Mouse (Mus musculus): Measurements from ENCODE around the gene Sgsh. TPM values are rescaled to one million over a fixed set of nuclear protein-coding genes. Genes with fewer than 3 reads are reported as not detected.
A peak's percentile ranks its signal among the peaks of the same experiment; 100 is the strongest.

The Sgsh gene
- total RNA-seq, 4 experiments from 2014 or later: 4.5 to 5.5 (median 5.3) TPM

DNA sequence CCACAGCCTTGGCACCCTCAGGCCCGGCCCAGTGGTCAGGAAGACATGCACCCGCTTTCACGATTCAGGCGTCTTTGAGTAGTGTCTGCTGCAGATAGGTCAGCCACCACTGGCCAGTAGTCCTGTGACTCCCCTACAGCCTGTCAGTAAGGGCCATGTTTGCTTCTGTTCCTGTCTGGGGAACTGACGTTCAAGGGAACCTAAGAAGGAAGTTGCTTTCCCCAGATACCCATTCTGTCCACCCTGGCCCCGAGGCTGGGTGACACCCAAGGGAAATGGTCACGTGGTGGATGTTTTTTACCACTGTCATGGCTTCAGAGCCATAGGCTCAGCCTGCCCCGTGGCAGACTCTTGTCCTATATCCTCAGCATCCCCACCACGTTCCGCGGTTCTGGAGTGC, 22.0 kb upstream of the Sgsh start:
- DNase-seq (ENCODE audit: low spot score in 2 of 2): no peak

DNA sequence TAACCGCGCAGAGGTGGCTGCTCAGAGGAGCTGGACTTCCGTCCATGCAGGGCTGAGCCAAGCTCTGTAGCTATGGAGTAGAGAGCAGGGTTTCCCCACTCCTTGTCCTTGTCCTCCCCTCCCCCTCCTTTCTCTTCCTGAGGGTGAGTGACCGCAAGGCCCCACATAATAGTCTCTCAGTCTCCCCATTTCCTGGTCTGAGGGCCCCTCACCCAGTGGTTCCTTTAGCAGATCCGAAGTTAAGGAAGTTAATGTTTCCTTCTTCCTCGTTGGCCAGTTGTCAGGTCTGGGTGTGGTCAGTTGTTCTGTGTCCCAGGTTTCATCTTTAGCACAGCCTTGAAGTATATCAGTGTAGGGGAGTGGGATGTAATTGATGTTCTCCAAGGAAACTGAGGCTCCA, 20.1 kb upstream of the Sgsh start:
- DNase-seq (ENCODE audit: low spot score in 2 of 2): no peak

DNA sequence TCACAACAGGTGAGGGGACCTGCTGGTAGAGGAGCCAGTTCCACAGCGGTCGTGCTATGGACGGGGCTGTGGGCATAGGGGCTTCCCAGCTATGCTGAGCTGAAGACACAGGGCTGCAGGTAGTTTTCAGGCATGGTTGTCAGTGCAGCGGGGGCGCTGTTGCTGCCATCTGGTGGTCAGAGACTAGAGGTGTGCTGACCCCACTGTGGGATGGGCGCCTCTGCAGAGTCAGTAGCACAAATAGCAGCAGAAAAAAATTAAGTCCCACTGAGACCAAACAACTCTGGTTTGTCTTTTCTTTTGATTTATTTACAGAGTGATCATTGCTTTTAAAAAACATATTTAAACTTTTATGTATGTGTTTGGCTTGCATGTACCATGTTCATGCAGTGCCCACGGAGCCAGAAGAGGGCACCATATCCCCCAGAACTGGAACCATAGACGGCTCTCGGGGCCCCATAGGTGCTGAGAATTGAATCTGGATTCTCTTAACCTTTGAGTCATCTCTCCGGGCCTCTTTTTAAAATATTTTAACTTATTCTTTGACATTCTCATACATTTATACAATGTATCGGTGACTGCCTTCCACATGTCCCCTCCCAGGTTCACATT, 8.3 kb upstream of the Sgsh start:
- peak in 1 of 2 experiments; percentile 32 for DNase-seq (ENCODE audit: low spot score in 2 of 2)

DNA sequence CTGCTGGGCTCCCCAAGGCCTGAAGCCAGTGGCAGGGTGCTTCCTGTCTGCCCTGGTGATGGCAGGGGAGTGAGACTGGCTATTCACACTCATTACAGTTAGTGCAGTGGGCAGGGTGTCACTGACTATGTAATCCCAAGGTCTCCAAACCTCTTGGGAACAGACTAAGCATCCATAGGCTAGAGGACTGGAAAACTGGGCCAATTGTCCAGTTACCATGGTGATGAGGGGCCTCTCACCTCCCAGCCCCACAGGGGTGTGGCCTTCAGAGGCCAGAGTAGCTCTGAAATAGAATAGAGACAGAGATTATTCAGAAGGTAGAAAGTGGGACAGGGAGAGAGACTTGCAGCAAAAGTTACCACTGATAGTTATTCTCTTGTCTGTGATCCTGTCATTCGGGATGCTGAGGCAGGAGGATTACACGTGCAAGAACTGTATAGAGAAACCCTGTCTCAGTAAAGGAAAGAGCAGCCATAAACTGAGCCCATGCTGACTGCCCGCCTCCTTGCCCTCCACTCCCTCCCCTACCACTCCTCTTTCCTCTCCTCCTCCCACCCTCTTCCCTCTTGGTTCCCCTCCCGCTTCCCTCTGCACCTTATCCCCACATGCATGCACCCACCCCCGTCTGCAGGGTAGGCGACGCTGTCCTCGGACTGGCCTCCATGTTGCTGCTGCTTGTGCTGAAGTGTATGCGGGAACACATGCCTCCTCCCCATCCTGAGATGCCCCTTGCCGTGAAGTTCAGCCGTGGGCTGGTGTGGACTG, 7.6 kb upstream of the Sgsh start:
- no peak for DNase-seq (ENCODE audit: low spot score in 2 of 2)

DNA sequence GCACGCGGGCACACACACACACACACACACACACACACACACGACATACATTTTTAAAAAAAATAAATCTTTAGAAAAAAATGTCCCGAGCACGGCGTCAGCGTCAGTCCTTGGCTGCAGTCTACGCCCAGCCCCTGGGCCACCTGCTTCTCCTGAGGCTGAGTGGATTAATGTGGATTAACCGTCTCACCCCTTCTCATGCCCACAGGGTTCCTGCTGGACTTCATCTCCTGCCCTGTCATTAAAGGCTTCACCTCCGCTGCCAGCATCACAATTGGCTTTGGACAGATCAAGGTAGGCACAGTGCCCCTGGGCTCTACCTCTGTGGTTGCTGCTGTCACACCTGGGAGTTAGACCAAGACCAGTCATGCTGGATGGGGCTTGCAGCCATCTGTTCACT, 3.8 kb upstream of the Sgsh start:
- DNase-seq (ENCODE audit: low spot score in 2 of 2): no peak

DNA sequence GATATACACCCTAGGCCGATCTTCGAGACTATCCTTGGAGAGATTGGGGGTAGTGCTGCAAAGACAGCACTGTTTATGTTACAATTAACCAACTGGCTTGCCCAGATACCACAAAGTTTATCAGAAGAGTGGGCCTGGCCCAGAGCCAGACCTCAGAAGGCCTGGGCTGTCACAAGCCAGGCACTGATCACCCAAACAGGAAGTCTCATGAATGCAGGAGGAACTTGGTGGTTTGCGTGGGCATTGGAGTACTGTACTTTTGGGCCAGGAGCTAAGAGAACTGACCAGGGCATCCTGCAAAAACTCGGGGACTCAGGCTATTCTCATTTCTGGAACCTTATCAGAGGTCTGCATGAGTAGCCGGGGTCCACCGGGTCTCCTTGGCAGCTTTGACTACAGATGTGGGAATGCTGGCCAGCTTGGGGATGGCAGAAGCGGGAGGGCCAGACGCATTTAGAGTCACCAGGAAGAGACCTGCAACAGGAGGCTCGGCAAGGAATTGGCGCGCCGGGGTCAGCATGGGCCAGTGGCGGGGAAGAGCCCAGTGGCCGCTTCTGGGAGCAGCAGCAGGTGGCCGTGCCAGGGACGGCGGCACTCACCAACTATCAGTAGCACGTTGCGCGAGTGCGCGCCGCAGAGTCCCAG, 416 bp downstream of the Sgsh start:
- no peak for DNase-seq (ENCODE audit: low spot score in 2 of 2)

DNA sequence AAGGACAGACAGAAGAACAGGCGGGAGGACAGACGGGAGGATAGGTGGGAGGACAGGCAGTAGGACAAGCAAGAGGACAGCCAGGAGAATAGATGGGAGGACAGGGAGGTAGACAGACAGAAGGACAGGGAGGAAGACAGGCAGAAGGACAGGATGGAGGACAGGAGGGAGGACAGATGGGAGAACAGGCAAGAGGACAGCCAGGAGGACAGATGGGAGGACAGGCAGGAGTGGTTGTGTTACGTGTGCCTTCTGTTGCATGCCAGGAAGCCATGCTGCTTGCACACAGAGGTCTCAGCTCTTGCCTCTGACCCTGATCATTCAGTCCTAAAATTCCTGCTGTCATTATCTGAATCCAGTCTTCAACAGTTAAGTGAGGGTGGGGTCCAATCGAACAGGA, 1.4 kb downstream of the Sgsh start:
- no peak for DNase-seq (ENCODE audit: low spot score in 2 of 2)

DNA sequence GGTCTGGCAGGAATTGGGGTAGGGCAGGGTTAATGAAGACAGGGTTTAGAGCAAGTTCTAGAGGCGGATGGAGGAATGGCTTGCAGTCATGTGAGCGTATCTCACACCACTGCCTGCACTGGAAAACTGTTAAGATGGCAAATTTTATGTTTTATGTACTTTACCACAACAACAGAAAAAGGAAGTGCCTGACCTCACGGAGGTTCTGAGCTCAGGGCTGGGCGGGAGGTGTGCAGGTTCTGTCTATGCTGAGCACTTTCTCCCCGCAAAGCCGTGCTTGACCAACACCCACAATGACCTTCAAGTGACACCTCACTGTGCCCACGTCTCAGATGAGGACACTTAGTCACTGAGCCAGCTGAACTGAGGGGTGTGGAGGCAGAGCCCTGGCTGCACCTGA, 3.2 kb downstream of the Sgsh start:
- no peak for DNase-seq (ENCODE audit: low spot score in 2 of 2)

DNA sequence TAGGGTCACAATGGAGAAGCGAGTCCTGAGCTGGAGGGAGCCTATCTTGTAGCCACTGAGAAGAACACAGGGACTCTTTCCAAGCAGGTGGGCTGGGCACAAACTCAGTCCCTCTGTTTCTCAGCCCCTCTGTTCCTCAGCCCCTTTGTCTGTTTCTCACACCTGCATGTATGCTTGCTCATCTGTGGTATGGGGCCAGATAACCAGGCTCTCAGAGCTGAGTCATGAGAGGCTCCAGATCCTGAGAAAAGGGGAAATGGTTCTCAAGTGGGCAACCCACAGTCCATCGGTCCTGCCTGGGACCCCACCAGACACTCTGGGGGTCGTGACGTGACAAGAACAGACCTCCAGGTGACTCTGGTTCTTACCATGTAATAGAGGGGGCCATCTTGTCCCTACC, 8.2 kb downstream of the Sgsh start:
- DNase-seq (ENCODE audit: low spot score in 2 of 2): no peak

DNA sequence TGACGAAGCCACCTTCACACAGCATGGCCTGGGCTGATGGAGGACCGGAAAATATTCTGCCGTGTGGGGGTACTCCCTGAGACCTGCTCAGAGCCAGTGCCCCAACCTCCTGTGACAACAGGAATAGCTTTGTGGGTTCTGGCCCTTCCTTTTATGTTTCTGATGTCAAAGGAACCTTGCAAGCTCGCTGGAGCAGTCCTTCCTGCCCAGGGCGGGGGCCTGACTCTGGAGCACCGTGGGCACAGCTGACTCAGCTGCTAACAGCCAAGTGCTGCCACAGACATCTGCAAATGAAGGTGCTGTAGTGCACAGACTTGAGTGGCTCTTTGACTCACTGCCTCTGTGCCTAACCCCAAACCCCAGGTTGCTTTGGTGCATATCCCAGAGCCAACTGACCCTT, 10.5 kb downstream of the Sgsh start:
- DNase-seq (ENCODE audit: low spot score in 2 of 2): no peak

DNA sequence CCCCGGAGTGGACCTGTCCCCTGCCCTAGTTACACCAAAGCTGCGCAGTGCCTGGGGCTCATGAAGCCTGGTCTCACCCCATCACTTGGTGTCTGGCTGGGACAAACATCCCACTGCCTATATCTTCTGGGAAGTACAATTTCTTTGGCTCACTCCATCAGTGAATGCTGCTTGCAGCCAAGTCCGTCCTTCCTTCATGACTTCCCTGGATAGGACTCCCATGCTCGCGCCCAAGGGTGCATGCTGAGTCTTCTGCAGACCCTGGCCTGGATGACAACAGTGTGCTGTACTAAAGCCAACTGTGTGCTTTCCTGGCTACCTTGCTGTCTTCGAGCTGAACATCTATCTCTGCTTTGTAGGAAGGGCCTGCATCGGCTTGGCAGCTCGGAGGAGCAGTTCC, 11.2 kb downstream of the Sgsh start:
- no peak for DNase-seq (ENCODE audit: low spot score in 2 of 2)

DNA sequence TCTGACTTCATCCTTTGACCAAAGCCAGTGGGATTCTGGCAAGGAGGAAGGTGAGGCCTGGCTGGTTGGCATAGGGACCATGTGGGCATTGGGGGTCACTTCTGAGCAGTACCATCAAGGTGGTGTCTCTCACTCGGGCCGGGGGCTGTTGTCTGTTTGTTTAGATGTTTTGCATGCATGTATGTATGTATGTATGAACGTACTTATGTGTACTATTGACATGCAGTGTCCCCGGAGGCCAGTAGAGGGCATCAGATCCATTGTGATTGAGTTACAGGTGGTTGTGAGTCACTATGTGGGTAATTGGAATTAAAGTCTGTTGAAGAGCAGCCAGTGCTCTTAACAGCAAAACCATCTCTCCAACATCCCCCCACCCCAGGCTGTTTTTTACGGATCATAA, 15.7 kb downstream of the Sgsh start:
- DNase-seq (ENCODE audit: low spot score in 2 of 2): peak; percentile 52 to 55

DNA sequence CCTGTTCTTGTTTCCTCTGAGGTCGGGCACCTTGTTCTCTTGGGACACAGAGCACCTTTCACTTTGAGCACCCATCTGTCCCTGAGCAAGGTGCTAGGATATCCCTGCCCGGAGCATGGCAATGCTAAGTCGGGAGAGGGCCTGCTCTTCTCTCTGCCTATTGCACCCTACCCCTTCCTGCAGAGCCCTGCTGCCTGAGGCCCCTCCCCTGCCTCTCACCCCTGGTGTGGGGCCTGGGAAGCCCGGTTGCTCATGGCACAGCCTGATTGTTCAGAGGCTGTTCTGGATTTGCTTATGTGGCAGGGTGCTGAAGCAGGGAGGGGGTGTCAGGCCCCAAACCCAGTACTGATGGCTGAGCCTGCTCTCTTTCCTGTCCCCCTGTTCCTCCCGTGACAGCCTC, 16.2 kb downstream of the Sgsh start:
- no peak for DNase-seq (ENCODE audit: low spot score in 2 of 2)

DNA sequence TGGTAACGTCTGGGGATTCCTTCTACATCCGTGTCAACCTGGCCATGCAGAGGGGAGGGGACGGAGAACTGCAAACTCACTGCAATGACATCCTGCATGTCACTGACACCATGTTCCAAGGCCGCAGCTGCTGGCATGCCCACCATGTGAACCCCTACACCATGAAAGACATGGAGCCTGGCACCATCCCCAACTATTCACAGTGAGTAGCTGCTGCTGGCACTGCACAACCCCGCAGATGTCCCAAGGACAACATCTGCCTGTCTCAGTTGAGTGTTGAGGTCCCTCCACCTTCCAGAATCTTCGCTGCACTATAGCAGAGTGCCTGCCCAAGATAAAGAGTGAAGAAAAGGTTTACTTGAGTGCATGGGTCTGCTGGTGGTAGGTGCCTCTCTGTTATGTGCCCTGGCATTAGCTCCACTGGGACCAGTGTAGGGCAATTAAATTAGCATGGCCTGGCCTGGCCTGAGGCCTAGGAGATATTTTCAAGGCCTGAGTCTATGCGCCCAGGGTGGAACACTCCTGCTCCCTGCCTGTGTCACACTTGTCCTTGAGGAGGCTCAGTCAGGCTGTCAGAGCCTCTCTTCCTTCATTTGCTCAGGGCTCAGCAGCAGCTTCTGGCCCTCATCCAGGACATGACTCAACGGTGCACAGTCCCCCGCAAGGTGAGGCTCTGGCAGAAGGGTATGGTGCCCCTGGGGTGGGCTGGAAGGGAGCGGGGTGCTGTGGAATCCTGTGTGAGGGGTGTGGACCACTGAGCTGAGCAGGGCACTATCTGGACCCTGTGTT, 16.9 kb downstream of the Sgsh start:
- no peak for DNase-seq (ENCODE audit: low spot score in 2 of 2)

DNA sequence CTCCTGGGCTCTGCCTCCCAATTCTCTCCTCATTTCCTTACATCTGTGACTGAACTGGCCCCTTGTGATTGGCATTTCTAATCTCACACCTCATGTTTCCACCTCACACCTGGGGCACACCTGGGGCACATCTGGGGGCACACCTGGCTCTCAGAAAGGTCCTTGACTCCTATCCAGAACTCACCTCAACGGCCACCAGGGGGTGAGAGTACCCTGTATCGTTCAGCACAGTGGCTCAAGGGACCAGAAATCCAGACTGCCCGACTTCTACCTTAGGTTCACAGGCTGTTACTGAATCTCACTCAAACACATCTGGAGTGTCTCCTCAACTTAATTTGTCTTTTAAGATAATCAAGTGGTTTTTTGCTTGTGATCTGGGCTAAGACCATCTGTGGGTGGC, 23.4 kb downstream of the Sgsh start:
- no peak for DNase-seq (ENCODE audit: low spot score in 2 of 2)

DNA sequence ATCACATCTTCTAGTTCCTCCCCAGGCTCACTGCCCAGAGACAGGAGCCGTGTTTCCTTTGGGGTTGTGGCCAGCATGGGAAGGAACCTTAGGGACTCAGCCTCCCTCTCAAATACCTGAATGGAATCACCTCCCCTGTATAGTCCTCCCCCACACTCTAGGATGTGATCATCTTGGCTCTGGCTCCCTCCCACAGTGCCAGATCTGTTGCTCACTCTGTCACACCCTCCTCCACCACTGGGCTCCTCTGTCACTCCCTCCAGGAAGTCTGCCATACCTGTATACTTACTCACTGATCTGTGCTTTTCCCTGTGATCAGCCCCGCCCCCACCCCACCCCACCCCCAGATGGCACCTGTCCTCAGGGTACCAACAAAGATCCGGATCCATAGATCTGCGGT, 24.7 kb downstream of the Sgsh start:
- DNase-seq (ENCODE audit: low spot score in 2 of 2): peak in 1 of 2 experiments; percentile 30

DNA sequence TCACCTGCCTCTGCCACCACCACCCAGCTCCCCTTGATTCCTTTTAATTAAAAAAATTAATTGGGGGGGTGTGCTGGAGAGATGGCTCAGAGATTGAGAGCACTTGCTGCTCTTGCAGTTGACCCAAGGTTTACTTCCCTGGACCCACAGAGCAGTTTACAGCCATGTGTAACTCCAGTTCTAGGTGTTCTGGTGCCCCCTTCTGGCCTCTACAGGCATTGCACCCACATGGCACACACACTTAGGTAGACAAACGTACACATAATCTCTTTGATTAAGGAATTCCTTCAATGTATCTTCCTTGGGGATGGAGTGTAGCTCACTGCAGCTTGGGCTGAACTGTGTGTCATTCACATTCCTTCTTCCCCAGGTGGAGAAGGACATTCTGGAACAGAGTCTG, 30.3 kb downstream of the Sgsh start:
- DNase-seq (ENCODE audit: low spot score in 2 of 2): no peak

DNA sequence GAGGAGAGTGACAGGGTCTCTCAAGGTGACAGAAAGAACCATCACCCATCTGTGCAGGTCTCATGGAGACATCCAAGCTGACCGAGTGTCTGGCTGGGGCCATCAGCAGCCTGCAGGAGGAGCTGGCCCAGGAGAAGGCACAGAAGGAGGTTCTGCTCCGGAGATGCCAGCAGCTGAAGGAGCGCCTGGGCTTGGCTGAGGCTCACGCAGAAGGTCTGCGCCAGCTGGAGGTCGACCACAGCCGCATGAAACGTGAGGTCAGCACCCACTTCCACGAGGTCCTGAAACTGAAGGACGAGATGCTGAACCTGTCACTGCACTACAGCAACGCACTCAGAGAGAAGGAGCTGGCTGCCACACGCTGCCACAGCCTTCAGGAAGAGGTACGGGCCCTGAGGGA, 32.8 kb downstream of the Sgsh start:
- no peak for DNase-seq (ENCODE audit: low spot score in 2 of 2)

DNA sequence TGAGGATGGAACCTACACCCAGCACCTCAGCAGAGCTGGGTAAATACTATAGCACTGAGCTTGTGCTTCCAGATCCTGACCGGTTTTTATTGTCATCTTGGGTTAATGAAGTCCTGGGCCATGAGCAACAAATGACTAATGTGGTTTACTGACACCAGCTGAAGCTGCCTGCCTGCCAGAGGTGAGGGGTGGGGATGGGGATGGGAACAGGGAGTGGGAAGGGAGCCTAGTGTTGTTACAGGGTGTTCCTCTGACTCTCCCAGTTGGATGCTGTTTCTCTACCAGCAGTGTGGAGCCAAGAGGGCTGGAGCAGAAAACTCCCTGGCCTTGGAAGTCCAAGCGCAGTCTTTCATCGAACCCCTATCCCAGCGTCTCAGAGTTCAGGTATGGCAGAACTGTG, 38.6 kb downstream of the Sgsh start:
- DNase-seq (ENCODE audit: low spot score in 2 of 2): no peak

DNA sequence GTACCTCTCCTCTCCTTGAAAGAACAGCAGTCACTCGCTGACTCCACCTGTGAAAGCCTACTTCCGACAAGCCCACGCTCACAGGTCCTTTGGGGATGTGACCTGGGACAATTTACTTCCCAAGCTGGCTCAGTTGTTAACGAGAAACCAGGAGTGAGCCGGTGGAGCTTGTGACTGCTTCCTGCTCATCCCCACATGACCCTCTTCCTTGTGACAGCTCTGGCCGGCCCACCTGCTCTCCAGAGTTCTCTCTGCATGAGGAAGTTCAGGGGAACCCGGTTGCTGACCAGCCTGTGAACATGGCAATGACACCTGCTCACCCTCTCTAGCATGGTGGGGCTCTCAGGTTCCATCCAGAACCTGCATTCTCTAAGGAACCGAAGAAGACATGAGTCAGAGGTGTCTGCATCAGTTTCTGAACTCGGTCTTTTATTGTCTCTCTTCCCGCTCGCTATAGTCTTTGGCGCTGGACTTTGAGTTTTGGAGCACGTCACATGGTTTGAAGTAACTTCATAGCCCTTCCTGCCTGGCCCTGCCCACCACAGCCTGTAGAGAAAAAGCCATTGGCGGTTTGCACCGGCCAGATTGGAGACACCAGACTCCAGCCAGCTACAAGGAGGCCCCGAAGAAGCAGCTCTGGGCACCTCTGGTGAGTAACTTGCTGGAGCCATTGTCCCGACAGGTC, 40.9 kb downstream of the Sgsh start:
- DNase-seq (ENCODE audit: low spot score in 2 of 2): no peak

DNA sequence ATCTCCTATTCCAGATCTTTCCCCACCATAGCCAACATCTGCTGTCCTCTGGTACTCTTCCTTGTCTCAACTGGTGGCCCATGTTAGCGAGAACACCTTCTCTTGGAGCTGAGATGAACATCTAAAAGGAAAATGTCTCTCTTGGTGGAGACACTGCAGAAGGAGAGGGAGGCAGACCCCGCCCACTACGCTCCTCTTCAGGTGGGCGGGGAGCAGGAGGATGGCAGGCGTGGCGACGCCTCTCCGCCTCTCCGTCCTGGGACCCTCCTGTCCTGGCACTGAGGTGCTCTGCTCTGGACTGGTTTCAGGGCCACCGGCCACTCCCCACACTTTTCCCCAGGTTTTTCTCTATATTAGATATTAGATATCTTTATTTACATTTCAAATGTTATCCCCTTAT, 44.7 kb downstream of the Sgsh start:
- no peak for DNase-seq (ENCODE audit: low spot score in 2 of 2)

DNA sequence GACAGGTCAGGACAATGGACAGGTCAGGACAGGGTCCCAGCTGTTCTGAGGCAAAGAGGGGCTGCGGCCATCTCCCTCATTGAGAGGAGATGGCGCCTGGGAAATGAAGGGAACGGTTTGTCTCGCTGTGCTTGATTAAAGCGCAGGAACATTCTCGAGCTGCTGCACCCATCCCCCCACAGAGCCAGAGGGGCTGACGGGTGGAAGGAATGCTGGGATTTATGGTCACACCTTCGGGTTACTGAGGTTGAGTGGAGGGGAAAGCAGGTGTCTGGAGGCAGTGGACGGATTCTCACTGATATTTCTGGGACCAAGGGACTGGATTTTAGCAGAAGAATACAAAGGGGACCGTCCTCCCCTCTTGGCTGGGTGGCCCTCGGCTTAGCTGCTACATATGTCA, 47.4 kb downstream of the Sgsh start:
- no peak for DNase-seq (ENCODE audit: low spot score in 2 of 2)
